ENCODE assay signal across 8 mouse cellular contexts in genomic region chr2:131562586-131563122, GRCm38 (mm10). TPM values are rescaled to one million over a fixed set of nuclear protein-coding genes. Genes with fewer than 3 reads are reported as not detected.
DNase-seq lines count a peak whose midpoint lies in the region; ATAC-seq lines count a peak whose summit lies in the region.

No protein-coding gene starts in this region.

- peak overlapping the region; percentile 58 for H3K9ac ChIP-seq in lung, embryonic 16.5 days (ENCODE audit: low read length)

- H3K36me3 ChIP-seq in hindbrain, embryonic 10.5 days: no peaks in the 10 kb centered on the region
- H3K36me3 ChIP-seq in lung, embryonic 16.5 days (ENCODE audit: control insufficient read depth, insufficient read depth, low read length): no peaks in the 10 kb centered on the region

- ATAC-seq in lung, embryonic 16.5 days (ENCODE audit: low read depth): peak; percentile 90

- H3K27ac ChIP-seq in hindbrain, embryonic 10.5 days: peak overlapping the region; percentile 64
- no peak overlapping the region for H3K27ac ChIP-seq in lung, embryonic 16.5 days (ENCODE audit: low read length)

- peak overlapping the region; percentile 65 for H3K4me3 ChIP-seq in hindbrain, embryonic 10.5 days
- H3K4me3 ChIP-seq in lung, embryonic 16.5 days (ENCODE audit: low read length): peak overlapping the region; percentile 52

- peak overlapping the region; percentile 73 for H3K4me2 ChIP-seq in lung, embryonic 16.5 days (ENCODE audit: low read depth, low read length)

- under 1% methylated on average over 30 of the region's 30 CpGs for WGBS in hindbrain, embryonic 10.5 days
- 1% methylated on average over 19 of the region's 30 CpGs for WGBS in lung, embryonic 16.5 days

- H3K4me1 ChIP-seq in hindbrain, embryonic 10.5 days (replicated peaks): peaks cover 24% of the 10 kb centered on the region
- peaks cover 2% of the 10 kb centered on the region; the same call in 1 of the 2 replicates for H3K4me1 ChIP-seq in lung, embryonic 16.5 days (replicated peaks; ENCODE audit: control insufficient read depth, insufficient read depth, low read length)

- H3K27me3 ChIP-seq in hindbrain, embryonic 10.5 days (ENCODE audit: insufficient read depth, poor library complexity, severe bottlenecking): peaks cover 77% of the 10 kb centered on the region
- H3K27me3 ChIP-seq in lung, embryonic 16.5 days (ENCODE audit: control insufficient read depth, insufficient read depth, low read depth, low read length): peaks cover 58% of the 10 kb centered on the region

- DNase-seq in NIH3T3 (ENCODE audit: low read depth): peak; percentile 66
- DNase-seq in cerebellum, postnatal 14 days: peak; percentile 78 to 83
- peak; percentile 57 to 64 for DNase-seq in frontal cortex, postnatal 14 days (ENCODE audit: low spot score in 2 of 2)
- DNase-seq in hindbrain, embryonic 10.5 days (ENCODE audit: low spot score): peak; percentile 84
- DNase-seq in layer of hippocampus, postnatal 25 days (ENCODE audit: extremely low spot score in 1 of 2, low spot score in 1 of 2): peak; percentile 54 to 67
- peak; percentile 36 for DNase-seq in retina, postnatal 7 days (ENCODE audit: low read depth, low spot score)
- no peak for DNase-seq in thymus, postnatal 25 days

- H3K9me3 ChIP-seq in hindbrain, embryonic 10.5 days: no peaks in the 10 kb centered on the region
- no peaks in the 10 kb centered on the region for H3K9me3 ChIP-seq in lung, embryonic 16.5 days (ENCODE audit: control insufficient read depth, low read length)

RNA-seq across cellular contexts. Expression of gene Adra1d, which starts 0.6 kb away (rescaled TPM):
- polyA plus RNA-seq in hindbrain, embryonic 10.5 days (2016; fragmentation: Nextera tagmentation; extraction: Ambion mirVana): 0.16 and 0.31 TPM in 2 replicates
- total RNA-seq in layer of hippocampus, postnatal 25 days (2021): 10 to 100 TPM; 91.6 to 98.9 TPM
- polyA plus RNA-seq in lung, embryonic 16.5 days (2015; fragmentation: Nextera tagmentation; extraction: Ambion mirVana): 1.8 and 2.0 TPM in 2 replicates
